Mouse (Mus musculus): ENCODE measurements around the gene Nol12. TPM values are rescaled to one million over a fixed set of nuclear protein-coding genes. Genes with fewer than 3 reads are reported as not detected.

Gene Nol12
- polyA plus RNA-seq, 1 experiment from 2014 or later: 43.8 TPM

- DNase-seq (ENCODE audit: low spot score) (peak; percentile 90), ATAC-seq (replicated peaks; ENCODE audit: low FRiP score, low read depth) (peak; percentile 22; the same call in 1 of the 2 replicates)
- 2% methylated on average over 2 of the region's 2 CpGs for WGBS
- no peak overlapping the region for H3K4me2 ChIP-seq (ENCODE audit: low read length)
- peaks cover 35% of the 10 kb centered on the region for H3K36me3 ChIP-seq (ENCODE audit: insufficient read depth, low read length)
- H3K4me1 ChIP-seq (replicated peaks; ENCODE audit: insufficient read depth, low read length): peaks cover 23% of the 10 kb centered on the region; the same call in 1 of the 2 replicates
- H3K9ac ChIP-seq (ENCODE audit: low read depth, low read length): no peak overlapping the region
- no peak overlapping the region for H3K4me3 ChIP-seq (replicated peaks; ENCODE audit: low read depth, low read length)
- H3K9me3 ChIP-seq (replicated peaks; ENCODE audit: low read length): no peaks in the 10 kb centered on the region
- no peak overlapping the region for H3K27ac ChIP-seq
- no peaks in the 10 kb centered on the region for H3K27me3 ChIP-seq (ENCODE audit: insufficient read depth, low read length)
- peak; percentile 92 for TF ChIP-seq CTCF (IDR thresholded peaks at IDR 0.05; ENCODE audit: low read depth)
Measured at GRCm38 (mm10) chr15:78903243-78903642, 31.5 kb upstream of the Nol12 start.

- H3K27me3 ChIP-seq (ENCODE audit: insufficient read depth, low read length): no peaks in the 10 kb centered on the region
Measured at GRCm38 (mm10) chr15:78908399-78908798, 26.3 kb upstream of the Nol12 start.

GRCm38 (mm10) chr15:78908982-78909381 is 25.8 kb upstream of the Nol12 start:
- Histone ChIP-seq H3K27ac (no peak overlapping the region), H3K36me3 (ENCODE audit: insufficient read depth, low read length) (peaks cover 59% of the 10 kb centered on the region), H3K9me3 (replicated peaks; ENCODE audit: low read length) (no peaks in the 10 kb centered on the region), H3K4me3 (replicated peaks; ENCODE audit: low read depth, low read length) (no peak overlapping the region), H3K27me3 (ENCODE audit: insufficient read depth, low read length) (no peaks in the 10 kb centered on the region), H3K4me1 (replicated peaks; ENCODE audit: insufficient read depth, low read length) (0 out of 2 replicates have a peak, but pooled peaks cover 1% of the 10 kb centered on the region), H3K4me2 (ENCODE audit: low read length) (no peak overlapping the region), H3K9ac (ENCODE audit: low read depth, low read length) (no peak overlapping the region)
- 81% methylated on average over 8 of the region's 8 CpGs for WGBS
- ATAC-seq (replicated peaks; ENCODE audit: low FRiP score, low read depth) (no peak), DNase-seq (ENCODE audit: low spot score) (no peak)
- no peak for TF ChIP-seq CTCF (IDR thresholded peaks at IDR 0.05; ENCODE audit: low read depth)

More at GRCm38 (mm10) chr15:78908399-78908798, 26.3 kb upstream of the Nol12 start:
- no peak for ATAC-seq (replicated peaks; ENCODE audit: low FRiP score, low read depth)
- Histone ChIP-seq H3K4me3 (replicated peaks; ENCODE audit: low read depth, low read length) (no peak overlapping the region), H3K4me2 (ENCODE audit: low read length) (no peak overlapping the region), H3K4me1 (replicated peaks; ENCODE audit: insufficient read depth, low read length) (no peaks in the 10 kb centered on the region), H3K36me3 (ENCODE audit: insufficient read depth, low read length) (peaks cover 60% of the 10 kb centered on the region), H3K9ac (ENCODE audit: low read depth, low read length) (no peak overlapping the region), H3K9me3 (replicated peaks; ENCODE audit: low read length) (no peaks in the 10 kb centered on the region), H3K27ac (no peak overlapping the region)
- TF ChIP-seq CTCF (IDR thresholded peaks at IDR 0.05; ENCODE audit: low read depth): no peak
- 74% methylated on average over 7 of the region's 7 CpGs for WGBS
- no peak for DNase-seq (ENCODE audit: low spot score)

GRCm38 (mm10) chr15:78912040-78912439 is 22.7 kb upstream of the Nol12 start:
- H3K27ac ChIP-seq: no peak overlapping the region
- H3K9me3 ChIP-seq (replicated peaks; ENCODE audit: low read length): no peaks in the 10 kb centered on the region
- no peak overlapping the region for H3K4me2 ChIP-seq (ENCODE audit: low read length)
- H3K4me3 ChIP-seq (replicated peaks; ENCODE audit: low read depth, low read length): no peak overlapping the region
- TF ChIP-seq CTCF (IDR thresholded peaks at IDR 0.05; ENCODE audit: low read depth): peak; percentile 75
- 32% methylated on average over 9 of the region's 9 CpGs for WGBS
- ATAC-seq (replicated peaks; ENCODE audit: low FRiP score, low read depth) (no peak), DNase-seq (ENCODE audit: low spot score) (peak; percentile 70)
- H3K27me3 ChIP-seq (ENCODE audit: insufficient read depth, low read length): no peaks in the 10 kb centered on the region
- no peak overlapping the region for H3K9ac ChIP-seq (ENCODE audit: low read depth, low read length)
- H3K4me1 ChIP-seq (replicated peaks; ENCODE audit: insufficient read depth, low read length): peaks cover 25% of the 10 kb centered on the region; the same call in 1 of the 2 replicates
- H3K36me3 ChIP-seq (ENCODE audit: insufficient read depth, low read length): peaks cover 32% of the 10 kb centered on the region

- Histone ChIP-seq H3K4me2 (ENCODE audit: low read length) (peak within 1 kb of the TSS; percentile 94), H3K9me3 (replicated peaks; ENCODE audit: low read length) (no peaks in the 10 kb centered on the region), H3K27ac (peak within 1 kb of the TSS; percentile 70), H3K27me3 (ENCODE audit: insufficient read depth, low read length) (no peaks in the 10 kb centered on the region), H3K4me3 (replicated peaks; ENCODE audit: low read depth, low read length) (peak within 1 kb of the TSS; percentile 43), H3K9ac (ENCODE audit: low read depth, low read length) (peak within 1 kb of the TSS; percentile 74), H3K4me1 (replicated peaks; ENCODE audit: insufficient read depth, low read length) (peaks cover 25% of the 10 kb centered on the region; the same call in 1 of the 2 replicates), H3K36me3 (ENCODE audit: insufficient read depth, low read length) (peaks cover 21% of the 10 kb centered on the region)
- peak; percentile 90 for ATAC-seq (replicated peaks; ENCODE audit: low FRiP score, low read depth)
- WGBS: under 1% methylated on average over 51 of the region's 51 CpGs
- TF ChIP-seq CTCF (IDR thresholded peaks at IDR 0.05; ENCODE audit: low read depth): no peak
- peak; percentile 100 for DNase-seq (ENCODE audit: low spot score)
Measured at GRCm38 (mm10) chr15:78913632-78914090, 21.1 kb upstream of the Nol12 start, which contains the start of gene Pdxp. Gene Pdxp (plus strand): TSS chr15:78913919.

- Histone ChIP-seq H3K4me3 (replicated peaks; ENCODE audit: low read depth, low read length) (peak overlapping the region; percentile 43), H3K27me3 (ENCODE audit: insufficient read depth, low read length) (no peaks in the 10 kb centered on the region), H3K36me3 (ENCODE audit: insufficient read depth, low read length) (peaks cover 18% of the 10 kb centered on the region; the same call in 1 of the 2 replicates), H3K4me1 (replicated peaks; ENCODE audit: insufficient read depth, low read length) (peaks cover 25% of the 10 kb centered on the region; the same call in 1 of the 2 replicates), H3K9ac (ENCODE audit: low read depth, low read length) (peak overlapping the region; percentile 74), H3K9me3 (replicated peaks; ENCODE audit: low read length) (no peaks in the 10 kb centered on the region), H3K27ac (peak overlapping the region; percentile 70), H3K4me2 (ENCODE audit: low read length) (peak overlapping the region; percentile 94)
- WGBS: under 1% methylated on average over 80 of the region's 87 CpGs
- TF ChIP-seq CTCF (IDR thresholded peaks at IDR 0.05; ENCODE audit: low read depth): 0 out of 2 replicates have a peak, but pooled peaks have one; percentile 8
- DNase-seq (ENCODE audit: low spot score) (no peak), ATAC-seq (replicated peaks; ENCODE audit: low FRiP score, low read depth) (peak; percentile 62)
Measured at GRCm38 (mm10) chr15:78914091-78914822, 20.5 kb upstream of the Nol12 start.
